Mouse (Mus musculus): ENCODE measurements around the gene Agps. TPM values are rescaled to one million over a fixed set of nuclear protein-coding genes. Genes with fewer than 3 reads are reported as not detected.

Agps gene
- polyA plus RNA-seq, 1 experiment from 2014 or later, result 26.0 TPM

GRCm38 (mm10) chr2:75832781-75833180 is 804 bp downstream of the Agps start:
- 1% methylated on average over 5 of the region's 5 CpGs for WGBS
- Histone ChIP-seq H3K36me3 (ENCODE audit: poor library complexity, severe bottlenecking) (no peaks in the 10 kb centered on the region), H3K27me3 (no peaks in the 10 kb centered on the region), H3K27ac (no peak overlapping the region), H3K9me3 (replicated peaks) (no peaks in the 10 kb centered on the region), H3K9ac (peak overlapping the region; percentile 91), H3K4me3 (peak overlapping the region; percentile 84), H3K4me2 (peak overlapping the region; percentile 90), H3K4me1 (peaks cover 16% of the 10 kb centered on the region)
- no peak for ATAC-seq

- WGBS, result 91% methylated on average over 2 of the region's 2 CpGs
- H3K27me3 ChIP-seq, result no peaks in the 10 kb centered on the region
- H3K36me3 ChIP-seq (ENCODE audit: poor library complexity, severe bottlenecking), result no peaks in the 10 kb centered on the region
- H3K9me3 ChIP-seq (replicated peaks), result no peaks in the 10 kb centered on the region
- H3K27ac ChIP-seq, result no peak overlapping the region
- H3K4me2 ChIP-seq, result no peak overlapping the region
- no peak overlapping the region for H3K9ac ChIP-seq
- H3K4me3 ChIP-seq, result no peak overlapping the region
- no peak for ATAC-seq
- peaks cover 16% of the 10 kb centered on the region for H3K4me1 ChIP-seq
Observed at GRCm38 (mm10) chr2:75834492-75834891, 2.5 kb downstream of the Agps start.

DNA sequence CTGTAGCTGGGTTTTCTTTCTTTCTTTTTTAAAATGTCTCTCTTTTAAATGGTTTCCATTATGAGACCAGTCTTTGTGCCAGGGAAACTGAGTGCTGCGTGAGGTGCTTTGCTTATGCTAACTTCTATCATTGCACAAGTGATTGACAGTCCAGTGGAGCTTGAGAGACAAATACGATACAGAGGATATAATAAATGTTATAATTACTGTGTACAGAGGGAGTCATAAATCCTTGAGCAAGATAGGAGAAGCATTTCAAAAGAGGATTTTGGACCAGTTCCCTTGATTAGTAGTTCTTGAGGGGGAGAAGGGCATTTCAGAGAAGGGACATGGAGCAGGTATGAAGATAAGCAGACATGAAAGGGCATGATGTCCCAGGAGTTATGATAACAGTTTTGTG is 10.3 kb downstream of the Agps start:
- Histone ChIP-seq H3K36me3 (ENCODE audit: poor library complexity, severe bottlenecking) (no peaks in the 10 kb centered on the region), H3K4me2 (no peak overlapping the region), H3K27me3 (no peaks in the 10 kb centered on the region), H3K9me3 (replicated peaks) (no peaks in the 10 kb centered on the region), H3K9ac (no peak overlapping the region), H3K4me1 (peaks cover 4% of the 10 kb centered on the region; the same call in 1 of the 2 replicates), H3K4me3 (no peak overlapping the region), H3K27ac (no peak overlapping the region)
- no peak for ATAC-seq
- 85% methylated on average over 2 of the region's 2 CpGs for WGBS

- 90% methylated on average over 1 of the region's 1 CpGs for WGBS
- peaks cover 4% of the 10 kb centered on the region; the same call in 1 of the 2 replicates for H3K4me1 ChIP-seq
- H3K4me3 ChIP-seq, result no peak overlapping the region
- H3K27me3 ChIP-seq, result no peaks in the 10 kb centered on the region
- H3K4me2 ChIP-seq, result no peak overlapping the region
- H3K27ac ChIP-seq, result no peak overlapping the region
- no peak overlapping the region for H3K9ac ChIP-seq
- ATAC-seq, result no peak
- H3K36me3 ChIP-seq (ENCODE audit: poor library complexity, severe bottlenecking), result no peaks in the 10 kb centered on the region
- H3K9me3 ChIP-seq (replicated peaks), result no peaks in the 10 kb centered on the region
Observed at GRCm38 (mm10) chr2:75847708-75848107, 15.7 kb downstream of the Agps start.

GRCm38 (mm10) chr2:75852483-75852882 is 20.5 kb downstream of the Agps start:
- Histone ChIP-seq H3K27ac (no peak overlapping the region), H3K4me2 (no peak overlapping the region), H3K4me3 (no peak overlapping the region), H3K36me3 (ENCODE audit: poor library complexity, severe bottlenecking) (peaks cover 5% of the 10 kb centered on the region; the same call in 1 of the 2 replicates), H3K4me1 (no peaks in the 10 kb centered on the region), H3K9me3 (replicated peaks) (no peaks in the 10 kb centered on the region), H3K27me3 (no peaks in the 10 kb centered on the region), H3K9ac (no peak overlapping the region)
- ATAC-seq, result no peak
- 94% methylated on average over 2 of the region's 2 CpGs for WGBS

DNA sequence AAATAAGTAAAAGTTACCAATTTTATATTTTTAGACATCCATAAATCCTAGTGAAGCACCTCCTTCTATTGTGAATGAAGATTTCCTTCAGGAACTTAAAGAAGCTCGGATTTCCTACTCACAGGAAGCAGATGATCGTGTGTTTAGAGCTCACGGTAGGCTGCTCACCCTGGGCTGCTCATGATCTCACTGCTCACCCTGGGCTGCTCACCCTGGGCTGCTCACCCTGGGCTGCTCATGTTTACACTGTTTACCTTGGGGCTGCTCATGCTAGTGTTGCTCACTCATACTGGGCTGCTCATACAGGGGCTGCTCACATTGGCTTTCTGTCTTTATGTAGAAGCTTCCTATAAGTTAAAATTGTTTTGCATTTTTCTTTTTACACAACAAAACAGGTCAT is 22.2 kb downstream of the Agps start:
- H3K9ac ChIP-seq, result no peak overlapping the region
- no peak overlapping the region for H3K4me3 ChIP-seq
- H3K9me3 ChIP-seq (replicated peaks), result no peaks in the 10 kb centered on the region
- peaks cover 8% of the 10 kb centered on the region; the same call in 1 of the 2 replicates for H3K36me3 ChIP-seq (ENCODE audit: poor library complexity, severe bottlenecking)
- no peaks in the 10 kb centered on the region for H3K4me1 ChIP-seq
- ATAC-seq, result no peak
- no peak overlapping the region for H3K27ac ChIP-seq
- H3K27me3 ChIP-seq, result no peaks in the 10 kb centered on the region
- H3K4me2 ChIP-seq, result no peak overlapping the region
- WGBS, result 67% methylated on average over 3 of the region's 3 CpGs

DNA sequence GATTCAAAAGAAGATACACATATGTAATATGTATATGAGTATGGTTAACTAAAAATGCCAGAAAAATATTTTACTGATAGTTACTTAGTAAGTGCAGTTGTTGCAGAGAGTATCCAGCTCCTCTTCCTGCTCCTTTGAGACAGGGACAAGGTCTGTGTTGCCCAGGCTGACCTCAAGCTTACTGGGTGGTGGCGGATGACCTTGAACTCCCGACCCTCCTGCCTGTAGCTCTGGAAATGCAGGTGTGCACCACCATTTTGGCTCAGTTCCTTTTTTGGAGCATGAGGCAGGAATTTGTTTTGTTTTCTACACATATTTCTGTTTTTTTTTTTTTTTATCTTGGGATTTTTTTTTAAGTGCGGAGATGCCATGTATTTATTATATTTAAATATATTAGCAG is 29.1 kb downstream of the Agps start:
- 96% methylated on average over 3 of the region's 3 CpGs for WGBS
- H3K4me1 ChIP-seq, result no peaks in the 10 kb centered on the region
- ATAC-seq, result no peak

GRCm38 (mm10) chr2:75869604-75870003 is 37.6 kb downstream of the Agps start:
- Histone ChIP-seq H3K36me3 (ENCODE audit: poor library complexity, severe bottlenecking) (0 out of 2 replicates have a peak, but pooled peaks cover 5% of the 10 kb centered on the region), H3K9me3 (replicated peaks) (no peaks in the 10 kb centered on the region), H3K4me3 (no peak overlapping the region), H3K27ac (no peak overlapping the region), H3K4me2 (no peak overlapping the region), H3K4me1 (no peaks in the 10 kb centered on the region), H3K9ac (no peak overlapping the region), H3K27me3 (no peaks in the 10 kb centered on the region)
- WGBS, result 94% methylated on average over 2 of the region's 2 CpGs
- ATAC-seq, result no peak

More for the DNA sequence above, 29.1 kb downstream of the Agps start:
- H3K9me3 ChIP-seq (replicated peaks), result no peaks in the 10 kb centered on the region
- H3K9ac ChIP-seq, result no peak overlapping the region
- H3K27ac ChIP-seq, result no peak overlapping the region
- H3K4me3 ChIP-seq, result no peak overlapping the region
- peaks cover 15% of the 10 kb centered on the region for H3K36me3 ChIP-seq (ENCODE audit: poor library complexity, severe bottlenecking)
- H3K4me2 ChIP-seq, result no peak overlapping the region
- H3K27me3 ChIP-seq, result no peaks in the 10 kb centered on the region

DNA sequence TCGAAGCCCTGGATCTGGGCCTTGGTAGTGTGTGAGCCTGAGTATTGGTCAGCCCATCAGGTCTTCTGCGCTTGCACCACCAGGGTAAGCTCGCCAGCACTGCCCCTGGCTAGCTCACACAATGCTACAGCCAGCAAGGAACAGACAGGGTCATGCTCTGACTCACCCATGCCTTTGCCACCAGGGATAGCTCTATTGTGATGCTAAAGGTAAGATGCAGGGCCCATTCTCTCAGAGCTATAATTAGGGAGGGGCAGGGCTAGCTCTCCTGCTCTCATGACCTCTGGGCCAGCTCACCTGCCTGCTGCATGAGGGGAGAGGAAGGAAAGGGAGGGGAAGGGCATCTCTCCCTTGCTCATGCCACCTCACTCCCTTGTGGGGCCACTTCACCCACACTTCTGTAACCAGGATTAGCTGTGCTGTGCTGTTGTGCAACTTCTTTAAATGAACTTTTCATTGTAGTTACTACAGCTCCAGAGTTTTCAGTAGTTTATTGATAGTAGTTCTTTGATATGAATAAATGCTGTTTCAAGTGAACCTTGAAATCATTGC is 42.1 kb downstream of the Agps start:
- Histone ChIP-seq H3K9me3 (replicated peaks) (no peaks in the 10 kb centered on the region), H3K36me3 (ENCODE audit: poor library complexity, severe bottlenecking) (0 out of 2 replicates have a peak, but pooled peaks cover 3% of the 10 kb centered on the region), H3K4me3 (no peak overlapping the region), H3K9ac (no peak overlapping the region), H3K27me3 (no peaks in the 10 kb centered on the region), H3K4me2 (no peak overlapping the region), H3K4me1 (no peaks in the 10 kb centered on the region), H3K27ac (no peak overlapping the region)
- WGBS, result 51% methylated on average over 3 of the region's 3 CpGs
- no peak for ATAC-seq

- Histone ChIP-seq H3K4me1 (no peaks in the 10 kb centered on the region), H3K4me2 (no peak overlapping the region), H3K9ac (no peak overlapping the region), H3K9me3 (replicated peaks) (no peaks in the 10 kb centered on the region), H3K36me3 (ENCODE audit: poor library complexity, severe bottlenecking) (0 out of 2 replicates have a peak, but pooled peaks cover 3% of the 10 kb centered on the region), H3K4me3 (no peak overlapping the region), H3K27me3 (no peaks in the 10 kb centered on the region), H3K27ac (no peak overlapping the region)
- ATAC-seq, result no peak
- 60% methylated on average over 3 of the region's 3 CpGs for WGBS
Observed at GRCm38 (mm10) chr2:75879791-75880190, 47.8 kb downstream of the Agps start.

DNA sequence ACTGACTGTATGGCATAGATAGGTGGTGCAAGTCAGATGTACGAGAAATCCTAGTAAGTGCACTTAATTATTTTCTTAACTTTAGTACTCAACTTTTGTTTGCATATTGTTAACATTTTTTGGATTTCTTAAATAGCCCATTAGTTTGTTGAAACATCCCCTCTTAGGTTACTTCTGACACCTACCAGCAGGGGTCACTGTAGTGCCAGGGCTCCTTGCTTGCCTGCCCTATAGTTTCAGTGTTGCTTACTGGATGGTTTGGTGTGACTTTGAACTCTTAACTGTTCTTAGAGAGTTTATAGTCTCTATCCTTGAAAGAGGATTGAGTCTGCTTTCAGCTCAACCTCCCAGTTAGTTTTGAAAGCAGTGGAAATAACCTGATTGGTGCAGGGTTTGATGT is 51.6 kb downstream of the Agps start:
- no peak for ATAC-seq
- Histone ChIP-seq H3K4me2 (no peak overlapping the region), H3K4me3 (no peak overlapping the region), H3K9me3 (replicated peaks) (no peaks in the 10 kb centered on the region), H3K9ac (no peak overlapping the region), H3K4me1 (no peaks in the 10 kb centered on the region), H3K27me3 (no peaks in the 10 kb centered on the region), H3K36me3 (ENCODE audit: poor library complexity, severe bottlenecking) (peaks cover 7% of the 10 kb centered on the region), H3K27ac (no peak overlapping the region)
- 68% methylated on average over 1 of the region's 1 CpGs for WGBS

DNA sequence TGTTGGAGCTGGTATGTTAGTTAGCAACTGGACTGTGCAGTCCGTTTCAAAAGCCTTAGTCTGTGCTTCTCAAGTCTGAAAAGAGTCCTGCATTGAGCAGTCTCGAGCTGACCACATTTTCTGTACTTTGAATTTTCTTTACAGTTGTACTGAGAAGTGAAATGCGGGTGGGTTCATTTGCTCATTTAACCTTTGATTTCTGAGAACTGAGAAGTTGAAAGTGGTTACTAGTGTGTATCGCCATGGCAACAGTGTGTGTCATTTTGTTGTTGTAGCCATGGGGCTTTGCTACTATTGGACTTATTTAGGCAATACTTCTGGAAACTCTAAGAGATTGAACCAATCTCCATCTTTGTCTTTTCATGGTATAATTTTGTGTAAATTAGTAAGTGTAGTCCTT is 60.0 kb downstream of the Agps start:
- Histone ChIP-seq H3K4me3 (no peak overlapping the region), H3K4me1 (no peaks in the 10 kb centered on the region), H3K27me3 (no peaks in the 10 kb centered on the region), H3K36me3 (ENCODE audit: poor library complexity, severe bottlenecking) (peaks cover 9% of the 10 kb centered on the region), H3K27ac (no peak overlapping the region), H3K4me2 (no peak overlapping the region), H3K9me3 (replicated peaks) (no peaks in the 10 kb centered on the region), H3K9ac (no peak overlapping the region)
- 49% methylated on average over 4 of the region's 4 CpGs for whole genome bisulfite sequencing
- no peak for ATAC-seq

GRCm38 (mm10) chr2:75895711-75896110 is 63.7 kb downstream of the Agps start:
- Histone ChIP-seq H3K4me3 (no peak overlapping the region), H3K27me3 (no peaks in the 10 kb centered on the region), H3K4me1 (no peaks in the 10 kb centered on the region), H3K36me3 (ENCODE audit: poor library complexity, severe bottlenecking) (peaks cover 8% of the 10 kb centered on the region), H3K4me2 (no peak overlapping the region), H3K27ac (no peak overlapping the region), H3K9me3 (replicated peaks) (no peaks in the 10 kb centered on the region), H3K9ac (no peak overlapping the region)
- WGBS, result 87% methylated on average over 5 of the region's 5 CpGs
- ATAC-seq, result no peak

All from forebrain, embryonic 13.5 days (tissue).